Mouse (Mus musculus): Measurements from ENCODE around the gene Zfp541. TPM values are rescaled to one million over a fixed set of nuclear protein-coding genes. Genes with fewer than 3 reads are reported as not detected.

Zfp541 gene
- polyA plus RNA-seq, 1 experiment from 2014 or later: 0.06 TPM

DNA sequence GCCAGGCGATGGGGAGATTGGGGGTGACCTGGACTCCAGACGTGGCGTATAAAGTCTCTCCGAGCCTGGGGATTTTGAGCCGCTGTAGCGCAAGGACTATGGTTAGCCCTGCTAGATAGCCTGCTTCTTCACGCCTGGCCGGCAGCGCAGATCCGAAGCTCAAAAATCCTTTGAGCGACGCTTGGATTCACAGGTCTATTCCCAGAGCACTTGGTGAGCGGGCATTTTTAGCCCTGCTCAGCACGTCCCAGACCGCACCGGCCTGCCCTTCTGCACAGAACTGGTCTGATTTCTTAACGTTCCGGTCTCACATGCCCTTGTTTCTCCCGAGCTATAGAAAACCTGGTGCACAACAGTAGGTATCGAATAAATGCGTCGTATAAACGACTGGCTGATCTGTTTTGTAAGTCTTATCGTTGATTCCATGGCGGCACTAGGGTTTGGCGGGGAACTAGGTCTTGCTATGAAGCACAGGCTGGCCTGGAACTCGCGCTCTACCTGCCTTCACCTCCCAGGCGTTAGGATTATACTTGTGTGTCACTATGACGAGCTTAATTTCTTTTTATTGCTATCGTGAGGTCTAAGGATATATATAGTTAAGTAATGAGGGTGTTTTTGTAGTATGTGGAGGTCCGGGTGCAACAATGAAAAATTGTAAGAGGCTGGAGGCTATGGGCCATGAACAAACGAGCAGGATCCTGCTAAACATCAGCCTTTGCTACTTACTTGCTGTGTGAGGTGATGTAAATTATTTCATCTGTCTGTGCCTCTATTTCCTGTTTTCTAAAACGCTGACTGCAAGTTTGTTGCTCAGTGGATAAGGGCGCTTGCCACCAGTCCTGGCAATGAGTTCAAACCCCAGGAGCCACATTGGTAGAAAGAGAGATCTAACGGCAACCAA lies 12.7 kb upstream of the Zfp541 start:
- H3K4me2 ChIP-seq (ENCODE audit: low read depth, low read length): peak overlapping the region; percentile 77
- peak overlapping the region; percentile 90 for H3K9ac ChIP-seq (ENCODE audit: low read length)
- no peaks in the 10 kb centered on the region for H3K9me3 ChIP-seq (ENCODE audit: control insufficient read depth, low read length)
- H3K36me3 ChIP-seq (ENCODE audit: control insufficient read depth, insufficient read depth, low read length): no peaks in the 10 kb centered on the region
- H3K4me1 ChIP-seq (replicated peaks; ENCODE audit: control insufficient read depth, insufficient read depth, low read length): peaks cover 43% of the 10 kb centered on the region
- H3K4me3 ChIP-seq (ENCODE audit: low read length): peak overlapping the region; percentile 63
- WGBS: 6% methylated on average over 36 of the region's 36 CpGs
- H3K27ac ChIP-seq (ENCODE audit: low read length): peak overlapping the region; percentile 84
- no peaks in the 10 kb centered on the region for H3K27me3 ChIP-seq (ENCODE audit: control insufficient read depth, insufficient read depth, low read depth, low read length)
- no peak for ATAC-seq (ENCODE audit: low read depth)

- Histone ChIP-seq H3K27ac (ENCODE audit: low read length) (no peak overlapping the region), H3K9ac (ENCODE audit: low read length) (peak overlapping the region; percentile 90), H3K36me3 (ENCODE audit: control insufficient read depth, insufficient read depth, low read length) (no peaks in the 10 kb centered on the region), H3K4me3 (ENCODE audit: low read length) (peak overlapping the region; percentile 63), H3K4me2 (ENCODE audit: low read depth, low read length) (peak overlapping the region; percentile 77), H3K4me1 (replicated peaks; ENCODE audit: control insufficient read depth, insufficient read depth, low read length) (peaks cover 39% of the 10 kb centered on the region), H3K9me3 (ENCODE audit: control insufficient read depth, low read length) (no peaks in the 10 kb centered on the region), H3K27me3 (ENCODE audit: control insufficient read depth, insufficient read depth, low read depth, low read length) (no peaks in the 10 kb centered on the region)
- no peak for ATAC-seq (ENCODE audit: low read depth)
- WGBS: 77% methylated on average over 7 of the region's 7 CpGs
These were observed 12.1 kb upstream of the Zfp541 start for GRCm38 (mm10) chr7:16049576-16049915.

- Histone ChIP-seq H3K9ac (ENCODE audit: low read length) (no peak overlapping the region), H3K27me3 (ENCODE audit: control insufficient read depth, insufficient read depth, low read depth, low read length) (no peaks in the 10 kb centered on the region), H3K4me2 (ENCODE audit: low read depth, low read length) (no peak overlapping the region), H3K4me3 (ENCODE audit: low read length) (no peak overlapping the region), H3K36me3 (ENCODE audit: control insufficient read depth, insufficient read depth, low read length) (no peaks in the 10 kb centered on the region), H3K27ac (ENCODE audit: low read length) (no peak overlapping the region), H3K9me3 (ENCODE audit: control insufficient read depth, low read length) (no peaks in the 10 kb centered on the region), H3K4me1 (replicated peaks; ENCODE audit: control insufficient read depth, insufficient read depth, low read length) (peaks cover 29% of the 10 kb centered on the region)
- no peak for ATAC-seq (ENCODE audit: low read depth)
- 84% methylated on average over 3 of the region's 3 CpGs for WGBS
These were observed 11.0 kb upstream of the Zfp541 start for GRCm38 (mm10) chr7:16050600-16050999.

GRCm38 (mm10) chr7:16051883-16052595 lies 9.6 kb upstream of the Zfp541 start:
- H3K4me1 ChIP-seq (replicated peaks; ENCODE audit: control insufficient read depth, insufficient read depth, low read length): peaks cover 24% of the 10 kb centered on the region
- H3K9me3 ChIP-seq (ENCODE audit: control insufficient read depth, low read length): no peaks in the 10 kb centered on the region
- WGBS: 3% methylated on average over 19 of the region's 19 CpGs
- no peaks in the 10 kb centered on the region for H3K27me3 ChIP-seq (ENCODE audit: control insufficient read depth, insufficient read depth, low read depth, low read length)
- ATAC-seq (ENCODE audit: low read depth): peak; percentile 18; the same call in 1 of the 2 replicates
- peak overlapping the region; percentile 75 for H3K9ac ChIP-seq (ENCODE audit: low read length)
- H3K4me3 ChIP-seq (ENCODE audit: low read length): peak overlapping the region; percentile 65
- H3K36me3 ChIP-seq (ENCODE audit: control insufficient read depth, insufficient read depth, low read length): no peaks in the 10 kb centered on the region
- peak overlapping the region; percentile 84 for H3K4me2 ChIP-seq (ENCODE audit: low read depth, low read length)
- H3K27ac ChIP-seq (ENCODE audit: low read length): peak overlapping the region; percentile 86

DNA sequence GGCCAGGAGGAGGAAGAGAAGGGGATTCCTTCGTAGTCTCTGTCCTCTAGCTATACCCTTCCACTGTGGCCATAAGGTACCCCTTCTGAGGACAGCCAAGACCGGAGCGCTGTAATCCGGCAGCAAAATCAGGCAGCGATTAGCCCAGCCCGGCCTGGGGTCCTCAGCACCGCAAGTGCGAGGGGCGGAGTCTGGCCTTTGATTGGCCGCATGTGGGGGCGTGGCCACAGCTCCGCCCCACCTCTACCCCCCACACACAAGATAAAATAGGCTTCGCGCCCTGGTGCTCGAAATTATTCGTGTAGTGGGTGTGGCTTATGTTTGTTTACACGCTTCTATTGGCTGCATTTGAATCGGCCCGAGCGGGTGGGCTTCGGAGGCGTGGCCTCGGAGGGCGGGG lies 8.9 kb upstream of the Zfp541 start:
- no peaks in the 10 kb centered on the region for H3K9me3 ChIP-seq (ENCODE audit: control insufficient read depth, low read length)
- H3K36me3 ChIP-seq (ENCODE audit: control insufficient read depth, insufficient read depth, low read length): no peaks in the 10 kb centered on the region
- H3K4me3 ChIP-seq (ENCODE audit: low read length): peak overlapping the region; percentile 65
- under 1% methylated on average over 24 of the region's 24 CpGs for WGBS
- H3K4me2 ChIP-seq (ENCODE audit: low read depth, low read length): peak overlapping the region; percentile 84
- ATAC-seq (ENCODE audit: low read depth): peak; percentile 87
- H3K4me1 ChIP-seq (replicated peaks; ENCODE audit: control insufficient read depth, insufficient read depth, low read length): peaks cover 24% of the 10 kb centered on the region
- H3K27me3 ChIP-seq (ENCODE audit: control insufficient read depth, insufficient read depth, low read depth, low read length): no peaks in the 10 kb centered on the region
- H3K9ac ChIP-seq (ENCODE audit: low read length): peak overlapping the region; percentile 75
- peak overlapping the region; percentile 86 for H3K27ac ChIP-seq (ENCODE audit: low read length)

DNA sequence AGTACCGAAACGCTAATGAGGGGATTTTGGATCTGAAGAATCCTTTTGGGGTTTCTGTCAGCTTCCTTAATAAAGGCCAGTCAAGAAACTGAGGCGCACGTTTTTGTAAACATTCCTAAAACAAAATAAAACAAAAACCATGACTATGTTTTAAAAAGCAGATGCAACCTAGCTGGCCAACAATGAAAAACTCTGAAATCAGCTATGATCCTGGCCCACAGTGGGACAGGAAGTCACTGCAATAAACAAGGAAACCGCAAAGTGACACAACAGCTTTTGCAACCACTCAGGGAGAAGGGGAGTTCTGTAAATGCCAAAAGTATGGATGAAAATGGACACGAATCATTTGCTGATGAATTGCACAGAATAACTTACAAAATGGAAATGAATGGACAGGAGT lies 8.5 kb upstream of the Zfp541 start:
- no peak overlapping the region for H3K9ac ChIP-seq (ENCODE audit: low read length)
- peak; percentile 39 for ATAC-seq (ENCODE audit: low read depth)
- H3K4me3 ChIP-seq (ENCODE audit: low read length): peak overlapping the region; percentile 65
- peaks cover 24% of the 10 kb centered on the region for H3K4me1 ChIP-seq (replicated peaks; ENCODE audit: control insufficient read depth, insufficient read depth, low read length)
- H3K9me3 ChIP-seq (ENCODE audit: control insufficient read depth, low read length): no peaks in the 10 kb centered on the region
- peak overlapping the region; percentile 81 for H3K27ac ChIP-seq (ENCODE audit: low read length)
- peak overlapping the region; percentile 84 for H3K4me2 ChIP-seq (ENCODE audit: low read depth, low read length)
- H3K36me3 ChIP-seq (ENCODE audit: control insufficient read depth, insufficient read depth, low read length): no peaks in the 10 kb centered on the region
- 7% methylated on average over 6 of the region's 6 CpGs for WGBS
- H3K27me3 ChIP-seq (ENCODE audit: control insufficient read depth, insufficient read depth, low read depth, low read length): no peaks in the 10 kb centered on the region

DNA sequence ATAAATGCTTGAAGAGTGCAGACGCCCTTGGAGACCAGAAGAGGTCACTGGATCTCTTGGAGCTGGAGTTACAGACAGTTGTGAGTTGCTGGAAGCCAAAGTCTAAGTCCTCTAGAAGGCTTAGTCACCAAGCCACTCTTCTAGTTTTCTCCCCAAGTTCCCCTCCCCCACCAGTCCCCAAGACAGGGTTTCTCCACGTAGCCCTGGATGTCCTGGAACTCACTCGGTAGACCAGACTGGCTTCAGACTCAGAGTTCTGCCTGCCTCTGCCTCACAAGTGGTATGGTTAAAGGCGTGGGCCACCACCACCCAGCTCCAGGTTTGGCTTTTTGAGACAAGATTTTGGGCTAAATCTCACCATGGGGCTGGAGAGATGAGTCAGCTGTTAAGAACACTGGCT lies 6.6 kb upstream of the Zfp541 start:
- WGBS: 61% methylated on average over 4 of the region's 4 CpGs
- ATAC-seq (ENCODE audit: low read depth): no peak

GRCm38 (mm10) chr7:16055665-16056064 lies 5.9 kb upstream of the Zfp541 start:
- Histone ChIP-seq H3K4me2 (ENCODE audit: low read depth, low read length) (no peak overlapping the region), H3K27ac (ENCODE audit: low read length) (no peak overlapping the region), H3K9ac (ENCODE audit: low read length) (no peak overlapping the region), H3K4me1 (replicated peaks; ENCODE audit: control insufficient read depth, insufficient read depth, low read length) (peaks cover 9% of the 10 kb centered on the region; the same call in 1 of the 2 replicates), H3K36me3 (ENCODE audit: control insufficient read depth, insufficient read depth, low read length) (no peaks in the 10 kb centered on the region), H3K9me3 (ENCODE audit: control insufficient read depth, low read length) (no peaks in the 10 kb centered on the region), H3K4me3 (ENCODE audit: low read length) (no peak overlapping the region), H3K27me3 (ENCODE audit: control insufficient read depth, insufficient read depth, low read depth, low read length) (peaks cover 6% of the 10 kb centered on the region; the same call in 1 of the 2 replicates)
- ATAC-seq (ENCODE audit: low read depth): no peak
- WGBS: 82% methylated on average over 6 of the region's 6 CpGs

More for the DNA sequence above, 6.6 kb upstream of the Zfp541 start:
- Histone ChIP-seq H3K4me1 (replicated peaks; ENCODE audit: control insufficient read depth, insufficient read depth, low read length) (peaks cover 14% of the 10 kb centered on the region), H3K9ac (ENCODE audit: low read length) (no peak overlapping the region), H3K9me3 (ENCODE audit: control insufficient read depth, low read length) (no peaks in the 10 kb centered on the region), H3K27ac (ENCODE audit: low read length) (no peak overlapping the region), H3K27me3 (ENCODE audit: control insufficient read depth, insufficient read depth, low read depth, low read length) (peaks cover 5% of the 10 kb centered on the region; the same call in 1 of the 2 replicates), H3K4me2 (ENCODE audit: low read depth, low read length) (no peak overlapping the region), H3K36me3 (ENCODE audit: control insufficient read depth, insufficient read depth, low read length) (no peaks in the 10 kb centered on the region), H3K4me3 (ENCODE audit: low read length) (no peak overlapping the region)

- Histone ChIP-seq H3K36me3 (ENCODE audit: control insufficient read depth, insufficient read depth, low read length) (no peaks in the 10 kb centered on the region), H3K27me3 (ENCODE audit: control insufficient read depth, insufficient read depth, low read depth, low read length) (peaks cover 14% of the 10 kb centered on the region), H3K4me1 (replicated peaks; ENCODE audit: control insufficient read depth, insufficient read depth, low read length) (peaks cover 10% of the 10 kb centered on the region; the same call in 1 of the 2 replicates), H3K4me2 (ENCODE audit: low read depth, low read length) (no peak overlapping the region), H3K9ac (ENCODE audit: low read length) (no peak overlapping the region), H3K4me3 (ENCODE audit: low read length) (no peak overlapping the region), H3K27ac (ENCODE audit: low read length) (no peak overlapping the region), H3K9me3 (ENCODE audit: control insufficient read depth, low read length) (peaks cover 6% of the 10 kb centered on the region)
- WGBS: 9% methylated on average over 5 of the region's 5 CpGs
- no peak for ATAC-seq (ENCODE audit: low read depth)
These were observed 5.0 kb upstream of the Zfp541 start for GRCm38 (mm10) chr7:16056459-16057135.
